Mouse (Mus musculus): ENCODE measurements at regions not wholly inside any gene's neighbourhood (a gene's known extent, or its start where the extent isn't known, plus 50 kb on each side); places are given as distances from the start of the nearest gene placed in this dataset.
A peak's percentile ranks its signal among the peaks of the same experiment; 100 is the strongest.

DNA sequence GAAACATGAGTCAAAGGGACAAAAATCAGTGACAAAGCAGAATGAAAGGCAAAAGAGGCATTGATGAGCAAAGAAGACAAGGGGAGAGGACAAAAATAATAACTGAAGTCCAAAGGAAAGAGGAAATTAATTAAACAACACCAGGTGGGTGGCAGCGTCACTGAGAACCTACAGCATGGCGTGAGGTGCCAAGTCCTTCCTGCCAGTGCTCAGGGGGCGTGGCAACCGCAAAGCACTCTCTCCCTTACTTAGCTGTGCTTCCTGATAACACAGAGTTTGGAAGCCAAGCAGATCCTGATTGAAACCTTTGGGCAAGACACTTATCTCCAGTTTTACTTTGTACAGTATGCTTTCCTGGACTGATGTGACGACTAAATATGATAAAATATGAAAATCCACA is 199.9 kb upstream of the Gm6657 start:
- Histone ChIP-seq H3K4me2 (ENCODE audit: low read depth) (no peak overlapping the region), H3K27me3 (ENCODE audit: control insufficient read depth, insufficient read depth, low read length) (no peaks in the 10 kb centered on the region), H3K9ac (ENCODE audit: low read length) (no peak overlapping the region), H3K9me3 (ENCODE audit: control insufficient read depth, low read length) (no peaks in the 10 kb centered on the region), H3K4me3 (ENCODE audit: low read depth, low read length) (no peak overlapping the region), H3K27ac (ENCODE audit: low read depth, low read length) (no peak overlapping the region), H3K36me3 (ENCODE audit: control insufficient read depth, insufficient read depth, low read length) (no peaks in the 10 kb centered on the region), H3K4me1 (ENCODE audit: control insufficient read depth, insufficient read depth, low read length) (no peaks in the 10 kb centered on the region)
- WGBS = 80% methylated on average over 5 of the region's 5 CpGs
- DNase-seq (ENCODE audit: low spot score) (no peak), ATAC-seq (ENCODE audit: insufficient read depth, low FRiP score, low TSS enrichment) (no peak)

- H3K9ac ChIP-seq (ENCODE audit: low read length) = no peak overlapping the region
- no peaks in the 10 kb centered on the region for H3K9me3 ChIP-seq (ENCODE audit: control insufficient read depth, low read length)
- DNase-seq (ENCODE audit: low spot score) (no peak), ATAC-seq (ENCODE audit: insufficient read depth, low FRiP score, low TSS enrichment) (no peak)
- no peak overlapping the region for H3K4me3 ChIP-seq (ENCODE audit: low read depth, low read length)
- no peak overlapping the region for H3K4me2 ChIP-seq (ENCODE audit: low read depth)
- H3K4me1 ChIP-seq (ENCODE audit: control insufficient read depth, insufficient read depth, low read length) = no peaks in the 10 kb centered on the region
- H3K27ac ChIP-seq (ENCODE audit: low read depth, low read length) = no peak overlapping the region
- 88% methylated on average over 1 of the region's 1 CpGs for WGBS
- no peaks in the 10 kb centered on the region for H3K27me3 ChIP-seq (ENCODE audit: control insufficient read depth, insufficient read depth, low read length)
- H3K36me3 ChIP-seq (ENCODE audit: control insufficient read depth, insufficient read depth, low read length) = no peaks in the 10 kb centered on the region
These were observed 196.1 kb upstream of the Gm6657 start for GRCm38 (mm10) chr12:77997916-77998315.

DNA sequence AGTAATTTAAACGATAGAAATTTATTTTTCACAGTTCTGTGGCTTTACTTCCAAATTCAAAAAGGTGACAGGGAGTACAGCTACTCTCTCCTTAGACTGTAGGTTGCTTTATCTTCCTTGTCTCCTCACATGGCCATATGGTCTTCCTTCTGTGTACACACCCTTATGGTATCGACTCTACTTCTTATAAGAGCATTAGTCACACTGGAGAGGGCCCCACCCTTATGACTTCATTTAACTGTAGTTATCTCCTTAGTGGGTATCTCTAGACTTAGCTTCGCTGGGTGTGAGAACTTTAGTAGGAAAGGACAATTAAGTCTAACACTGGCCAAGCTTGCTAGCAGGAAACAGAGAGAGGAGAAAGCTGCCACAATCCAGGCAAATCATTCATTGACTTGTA is 193.6 kb upstream of the Gm6657 start:
- 83% methylated on average over 3 of the region's 3 CpGs for WGBS
- H3K4me3 ChIP-seq (ENCODE audit: low read depth, low read length) = no peak overlapping the region

GRCm38 (mm10) chr12:78001846-78002245 is 192.2 kb upstream of the Gm6657 start:
- 84% methylated on average over 9 of the region's 9 CpGs for WGBS

More for the DNA sequence above, 193.6 kb upstream of the Gm6657 start:
- Histone ChIP-seq H3K27me3 (ENCODE audit: control insufficient read depth, insufficient read depth, low read length) (no peaks in the 10 kb centered on the region), H3K9me3 (ENCODE audit: control insufficient read depth, low read length) (no peaks in the 10 kb centered on the region), H3K4me2 (ENCODE audit: low read depth) (no peak overlapping the region), H3K9ac (ENCODE audit: low read length) (no peak overlapping the region), H3K4me1 (ENCODE audit: control insufficient read depth, insufficient read depth, low read length) (no peaks in the 10 kb centered on the region), H3K36me3 (ENCODE audit: control insufficient read depth, insufficient read depth, low read length) (no peaks in the 10 kb centered on the region), H3K27ac (ENCODE audit: low read depth, low read length) (no peak overlapping the region)
- no peak for DNase-seq (ENCODE audit: low spot score)
- ATAC-seq (ENCODE audit: insufficient read depth, low FRiP score, low TSS enrichment) = no peak

GRCm38 (mm10) chr12:78033766-78034165 is 160.3 kb upstream of the Gm6657 start:
- DNase-seq (ENCODE audit: low spot score) (no peak), ATAC-seq (ENCODE audit: insufficient read depth, low FRiP score, low TSS enrichment) (no peak)
- Histone ChIP-seq H3K36me3 (ENCODE audit: control insufficient read depth, insufficient read depth, low read length) (no peaks in the 10 kb centered on the region), H3K4me3 (ENCODE audit: low read depth, low read length) (no peak overlapping the region), H3K4me1 (ENCODE audit: control insufficient read depth, insufficient read depth, low read length) (no peaks in the 10 kb centered on the region), H3K9ac (ENCODE audit: low read length) (no peak overlapping the region), H3K9me3 (ENCODE audit: control insufficient read depth, low read length) (no peaks in the 10 kb centered on the region), H3K27me3 (ENCODE audit: control insufficient read depth, insufficient read depth, low read length) (no peaks in the 10 kb centered on the region), H3K4me2 (ENCODE audit: low read depth) (no peak overlapping the region), H3K27ac (ENCODE audit: low read depth, low read length) (no peak overlapping the region)

More at GRCm38 (mm10) chr12:78001846-78002245, 192.2 kb upstream of the Gm6657 start:
- Histone ChIP-seq H3K27me3 (ENCODE audit: control insufficient read depth, insufficient read depth, low read length) (no peaks in the 10 kb centered on the region), H3K36me3 (ENCODE audit: control insufficient read depth, insufficient read depth, low read length) (no peaks in the 10 kb centered on the region), H3K4me2 (ENCODE audit: low read depth) (no peak overlapping the region), H3K4me1 (ENCODE audit: control insufficient read depth, insufficient read depth, low read length) (no peaks in the 10 kb centered on the region), H3K9me3 (ENCODE audit: control insufficient read depth, low read length) (no peaks in the 10 kb centered on the region), H3K27ac (ENCODE audit: low read depth, low read length) (no peak overlapping the region), H3K4me3 (ENCODE audit: low read depth, low read length) (no peak overlapping the region), H3K9ac (ENCODE audit: low read length) (no peak overlapping the region)
- ATAC-seq (ENCODE audit: insufficient read depth, low FRiP score, low TSS enrichment) (no peak), DNase-seq (ENCODE audit: low spot score) (no peak)

- no peak overlapping the region for H3K4me3 ChIP-seq (ENCODE audit: low read depth, low read length)
- no peak for ATAC-seq (ENCODE audit: insufficient read depth, low FRiP score, low TSS enrichment)
- WGBS = 77% methylated on average over 4 of the region's 4 CpGs
- no peak overlapping the region for H3K4me2 ChIP-seq (ENCODE audit: low read depth)
- H3K9me3 ChIP-seq (ENCODE audit: control insufficient read depth, low read length) = no peaks in the 10 kb centered on the region
- H3K27me3 ChIP-seq (ENCODE audit: control insufficient read depth, insufficient read depth, low read length) = no peaks in the 10 kb centered on the region
- no peaks in the 10 kb centered on the region for H3K4me1 ChIP-seq (ENCODE audit: control insufficient read depth, insufficient read depth, low read length)
- H3K36me3 ChIP-seq (ENCODE audit: control insufficient read depth, insufficient read depth, low read length) = no peaks in the 10 kb centered on the region
- no peak overlapping the region for H3K27ac ChIP-seq (ENCODE audit: low read depth, low read length)
- no peak overlapping the region for H3K9ac ChIP-seq (ENCODE audit: low read length)
- DNase-seq (ENCODE audit: low spot score) = no peak
These were observed 147.5 kb upstream of the Gm6657 start for GRCm38 (mm10) chr12:78046582-78046981.

DNA sequence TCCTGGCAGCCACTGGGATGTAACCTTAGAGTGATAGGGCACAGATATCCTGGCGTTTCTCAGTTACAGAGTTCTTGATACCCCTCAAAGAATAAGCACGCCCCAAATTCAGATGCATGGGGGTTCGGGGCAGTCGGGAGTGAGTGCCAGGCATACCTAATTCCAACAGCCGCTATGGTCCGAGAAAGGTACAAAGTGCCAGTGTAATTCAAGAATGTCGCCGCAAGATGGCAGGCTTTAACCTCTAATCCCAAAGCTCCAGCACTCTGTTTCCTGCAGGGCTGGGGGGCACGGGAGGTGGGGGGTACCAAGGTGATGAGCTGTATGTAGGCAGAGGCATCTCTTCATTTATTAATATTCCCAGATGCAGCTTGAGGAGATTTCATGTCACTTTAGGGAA is 138.1 kb upstream of the Gm6657 start:
- H3K27ac ChIP-seq (ENCODE audit: low read depth, low read length) = no peak overlapping the region
- no peaks in the 10 kb centered on the region for H3K27me3 ChIP-seq (ENCODE audit: control insufficient read depth, insufficient read depth, low read length)
- DNase-seq (ENCODE audit: low spot score) = peak; percentile 60
- peak; percentile 27; the same call in 1 of the 2 replicates for ATAC-seq (ENCODE audit: insufficient read depth, low FRiP score, low TSS enrichment)
- no peak overlapping the region for H3K9ac ChIP-seq (ENCODE audit: low read length)
- H3K4me2 ChIP-seq (ENCODE audit: low read depth) = peak overlapping the region; percentile 28
- no peaks in the 10 kb centered on the region for H3K9me3 ChIP-seq (ENCODE audit: control insufficient read depth, low read length)
- H3K4me3 ChIP-seq (ENCODE audit: low read depth, low read length) = no peak overlapping the region
- 4% methylated on average over 9 of the region's 9 CpGs for whole genome bisulfite sequencing
- no peaks in the 10 kb centered on the region for H3K4me1 ChIP-seq (ENCODE audit: control insufficient read depth, insufficient read depth, low read length)
- H3K36me3 ChIP-seq (ENCODE audit: control insufficient read depth, insufficient read depth, low read length) = no peaks in the 10 kb centered on the region

DNA sequence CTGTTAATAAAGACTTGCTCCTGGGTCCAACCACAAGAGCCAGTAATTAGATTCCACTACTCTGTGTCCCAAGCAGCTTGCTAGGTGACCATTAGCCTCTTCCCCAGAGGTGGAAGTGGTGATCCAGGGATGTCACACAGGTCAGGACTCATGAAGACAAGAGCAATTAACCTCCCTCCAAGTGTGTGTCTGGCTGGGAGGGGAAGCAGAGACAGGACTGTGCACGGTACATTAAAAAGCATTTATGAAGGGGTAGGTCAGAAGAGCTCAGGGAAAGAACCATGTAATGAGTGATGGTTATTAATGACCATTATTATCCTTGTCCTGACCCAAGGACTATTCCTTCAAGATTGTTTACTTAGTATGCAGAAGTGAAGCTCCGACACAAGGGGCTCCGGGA is 136.9 kb upstream of the Gm6657 start:
- Histone ChIP-seq H3K9me3 (ENCODE audit: control insufficient read depth, low read length) (no peaks in the 10 kb centered on the region), H3K27me3 (ENCODE audit: control insufficient read depth, insufficient read depth, low read length) (no peaks in the 10 kb centered on the region), H3K4me1 (ENCODE audit: control insufficient read depth, insufficient read depth, low read length) (no peaks in the 10 kb centered on the region), H3K27ac (ENCODE audit: low read depth, low read length) (no peak overlapping the region), H3K4me2 (ENCODE audit: low read depth) (no peak overlapping the region), H3K9ac (ENCODE audit: low read length) (no peak overlapping the region), H3K36me3 (ENCODE audit: control insufficient read depth, insufficient read depth, low read length) (no peaks in the 10 kb centered on the region), H3K4me3 (ENCODE audit: low read depth, low read length) (no peak overlapping the region)
- no peak for DNase-seq (ENCODE audit: low spot score)
- ATAC-seq (ENCODE audit: insufficient read depth, low FRiP score, low TSS enrichment) = no peak
- 72% methylated on average over 3 of the region's 3 CpGs for WGBS

DNA sequence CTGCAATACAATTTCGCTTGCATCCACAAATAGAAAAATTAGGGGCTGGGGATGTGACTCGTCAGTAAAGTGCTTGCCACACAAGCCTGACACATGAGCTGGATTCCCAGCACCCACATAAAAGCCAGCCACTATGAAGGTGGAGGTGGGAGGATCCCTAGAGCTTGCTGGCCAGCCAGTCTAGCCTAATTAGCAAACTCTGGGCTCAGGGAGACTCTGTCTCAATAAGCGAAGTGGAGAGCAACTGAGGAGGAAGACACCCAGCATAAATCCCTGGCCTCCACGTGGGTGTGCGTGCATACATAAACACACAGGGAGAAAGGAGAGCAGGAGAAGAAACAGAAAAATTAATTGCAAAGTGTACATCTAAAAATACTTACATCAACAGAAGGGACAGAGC is 134.1 kb upstream of the Gm6657 start:
- Histone ChIP-seq H3K27ac (ENCODE audit: low read depth, low read length) (no peak overlapping the region), H3K4me1 (ENCODE audit: control insufficient read depth, insufficient read depth, low read length) (no peaks in the 10 kb centered on the region), H3K36me3 (ENCODE audit: control insufficient read depth, insufficient read depth, low read length) (no peaks in the 10 kb centered on the region), H3K4me2 (ENCODE audit: low read depth) (no peak overlapping the region), H3K4me3 (ENCODE audit: low read depth, low read length) (no peak overlapping the region), H3K27me3 (ENCODE audit: control insufficient read depth, insufficient read depth, low read length) (no peaks in the 10 kb centered on the region), H3K9ac (ENCODE audit: low read length) (no peak overlapping the region), H3K9me3 (ENCODE audit: control insufficient read depth, low read length) (no peaks in the 10 kb centered on the region)
- DNase-seq (ENCODE audit: low spot score) (no peak), ATAC-seq (ENCODE audit: insufficient read depth, low FRiP score, low TSS enrichment) (no peak)
- WGBS = 62% methylated on average over 5 of the region's 5 CpGs

Measured in neural tube, embryonic 11.5 days (tissue).